Mouse (Mus musculus) G1E (cell line): ENCODE data around the gene Castor2.

Experiments used
- CTCF ChIP-seq: IDR thresholded peaks from 2 replicates; pipeline ENCODE4 v1.5.1; 2012; ENCODE audit warnings: low read depth, low read length, inconsistent platforms, mixed read lengths
- GATA1 ChIP-seq: IDR thresholded peaks from 2 replicates; pipeline ENCODE4 v1.6.1; 2012; ENCODE audit warnings: borderline replicate concordance, low read length, inconsistent platforms, mixed read lengths
- GATA2 ChIP-seq: IDR thresholded peaks from 2 replicates; pipeline ENCODE4 v1.6.1; 2012; ENCODE audit warnings: low read depth, low read length, inconsistent platforms, borderline replicate concordance
- TAL1 ChIP-seq: conservative IDR thresholded peaks from 2 replicates; pipeline ENCODE4 v1.6.1; 2012; ENCODE audit warnings: low read depth, low read length, inconsistent platforms, mixed read lengths

- no peak for TF ChIP-seq CTCF
- no peak for TF ChIP-seq TAL1
- no peak for TF ChIP-seq GATA1
- no peak for TF ChIP-seq GATA2
These were observed 83.2 kb downstream of the Castor2 start for GRCm38 (mm10) chr5:134182735-134183134.
